Mouse (Mus musculus) limb, embryonic 10.5 days (tissue): ENCODE data around the gene Qtrt1. TPM values are rescaled to one million over a fixed set of nuclear protein-coding genes. Genes with fewer than 3 reads are reported as not detected.
A peak's percentile ranks its signal among the peaks of the same experiment; 100 is the strongest.

ENCODE experiments used
- DNase-seq: peaks from one replicate; pipeline ENCODE4 v3.0.0-alpha.2; 2017; ENCODE audit warnings: low spot score
- H3K27ac ChIP-seq: fragments of 300-500 bp; sonication (generic); 2 replicates; pipeline ENCODE4 v1.5.1; 2016; ENCODE audit warnings: mild to moderate bottlenecking
- H3K27me3 ChIP-seq: fragments of 300-500 bp; sonication (generic); 2 replicates; pipeline ENCODE4 v1.6.1; 2016; ENCODE audit warnings: low read depth, mild to moderate bottlenecking; ENCODE audit not compliant: poor library complexity, severe bottlenecking
- H3K36me3 ChIP-seq: fragments of 300-500 bp; sonication (generic); 2 replicates; pipeline ENCODE4 v1.6.1; 2016; ENCODE audit warnings: mild to moderate bottlenecking, moderate library complexity
- H3K4me1 ChIP-seq: fragments of 300-500 bp; sonication (generic); 2 replicates; pipeline ENCODE4 v1.6.1; 2016
- H3K4me3 ChIP-seq: fragments of 300-500 bp; sonication (generic); 2 replicates; pipeline ENCODE4 v1.5.1; 2016; ENCODE audit warnings: mild to moderate bottlenecking, moderate library complexity
- H3K9me3 ChIP-seq: fragments of 300-500 bp; sonication (generic); replicated peaks from 2 replicates; pipeline ENCODE4 v1.6.1; 2016; ENCODE audit warnings: mild to moderate bottlenecking
- WGBS: fragments of 180-500 bp; shearing (Covaris S2); methylation state at CpG from one replicate; pipeline ENCODE4 v1.1.7; 2016; 5-methylcytosine and 5-hydroxymethylcytosine counted together
- polyA plus RNA-seq: library from polyadenylated mRNA; unstranded; fragments of >200 nt; fragmentation: Nextera tagmentation; extraction: Ambion mirVana; gene quantifications from 2 replicates; pipeline ENCODE4 v1.2.1, GENCODE M21; 2016

The Qtrt1 gene
- polyA plus RNA-seq, 1 experiment from 2014 or later: 66.2 TPM

DNA sequence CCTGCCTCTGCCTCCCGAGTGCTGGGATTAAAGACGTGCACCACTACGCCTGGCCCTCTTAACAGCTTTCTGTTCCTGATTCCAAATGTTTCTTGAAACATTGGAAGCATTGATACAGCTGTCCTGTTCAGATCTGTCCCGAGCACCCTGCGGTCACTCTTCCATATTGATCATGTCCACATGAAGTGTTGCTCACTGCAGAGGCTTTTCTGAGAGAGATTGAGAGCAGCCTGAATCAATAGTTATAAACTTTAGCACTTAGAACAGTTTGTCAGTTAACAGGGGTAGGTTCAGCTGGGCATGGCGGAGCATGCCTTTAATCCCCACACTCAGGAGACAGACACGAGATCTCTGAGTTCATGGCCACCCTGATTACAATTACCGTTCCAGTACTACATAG lies 32.2 kb downstream of the Qtrt1 start:
- Histone ChIP-seq H3K36me3 (peaks cover 14% of the 10 kb centered on the region; the same call in 1 of the 2 replicates), H3K4me3 (no peak overlapping the region), H3K9me3 (no peaks in the 10 kb centered on the region), H3K27me3 (no peaks in the 10 kb centered on the region), H3K27ac (no peak overlapping the region), H3K4me1 (0 out of 2 replicates have a peak, but pooled peaks cover 3% of the 10 kb centered on the region)
- DNase-seq: no peak
- 94% methylated on average over 8 of the region's 8 CpGs for WGBS

DNA sequence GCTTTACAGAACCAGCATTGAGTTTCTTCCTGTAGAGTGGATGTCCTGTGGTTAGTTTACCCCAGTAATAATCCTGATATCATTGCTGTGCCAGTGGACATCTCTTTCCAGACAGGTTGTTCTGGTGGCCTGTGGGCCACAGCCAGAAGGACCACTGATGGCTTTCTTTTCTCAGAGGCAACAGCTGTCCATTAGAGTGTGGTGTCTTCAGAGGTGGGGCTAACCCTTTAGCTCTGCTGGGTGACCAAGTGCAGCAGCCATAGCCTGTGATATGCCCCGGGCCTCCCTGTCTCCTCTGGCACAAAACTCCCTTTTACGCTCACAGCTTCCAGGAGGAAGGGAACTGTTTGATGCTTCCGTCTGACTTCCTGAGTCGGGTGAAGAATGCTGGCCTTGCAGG lies 32.9 kb downstream of the Qtrt1 start:
- WGBS: 89% methylated on average over 4 of the region's 4 CpGs
- Histone ChIP-seq H3K4me1 (0 out of 2 replicates have a peak, but pooled peaks cover 3% of the 10 kb centered on the region), H3K27me3 (no peaks in the 10 kb centered on the region), H3K9me3 (no peaks in the 10 kb centered on the region), H3K4me3 (no peak overlapping the region), H3K36me3 (peaks cover 14% of the 10 kb centered on the region; the same call in 1 of the 2 replicates), H3K27ac (no peak overlapping the region)
- no peak for DNase-seq

DNA sequence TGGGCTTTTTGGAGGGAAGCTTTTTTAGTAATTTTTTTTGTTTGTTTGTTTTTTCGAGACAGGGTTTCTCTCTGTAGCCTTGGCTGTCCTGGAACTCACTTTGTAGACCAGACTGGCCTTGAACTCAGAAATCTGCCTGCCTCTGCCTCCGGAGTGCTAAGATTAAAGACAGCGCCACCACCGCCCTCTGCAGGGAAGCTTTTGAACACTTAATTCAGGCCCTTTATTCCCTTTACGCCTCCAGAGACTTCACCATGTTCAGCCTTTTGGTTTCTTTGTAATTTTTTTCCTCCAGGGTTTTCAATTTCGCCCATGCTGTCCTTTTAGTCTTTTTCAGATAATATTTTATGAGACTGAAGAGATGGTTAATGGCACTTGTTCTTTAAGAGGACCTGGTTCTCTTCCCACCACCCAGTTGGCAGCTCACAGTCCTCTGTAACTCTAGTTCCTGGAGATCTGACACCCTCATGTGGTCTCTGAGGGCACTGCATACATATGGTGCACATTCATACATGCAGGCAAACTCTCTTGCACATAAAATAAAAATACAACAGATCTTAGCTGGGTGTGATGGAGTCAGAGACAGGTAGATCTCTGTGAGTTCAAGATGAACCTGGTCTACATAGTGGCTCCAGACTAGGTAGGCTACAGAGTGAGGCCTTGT lies 33.6 kb downstream of the Qtrt1 start:
- Histone ChIP-seq H3K9me3 (no peaks in the 10 kb centered on the region), H3K4me1 (0 out of 2 replicates have a peak, but pooled peaks cover 3% of the 10 kb centered on the region), H3K4me3 (no peak overlapping the region), H3K27me3 (no peaks in the 10 kb centered on the region), H3K36me3 (peaks cover 14% of the 10 kb centered on the region; the same call in 1 of the 2 replicates), H3K27ac (no peak overlapping the region)
- DNase-seq: no peak
- WGBS: 95% methylated on average over 6 of the region's 6 CpGs

DNA sequence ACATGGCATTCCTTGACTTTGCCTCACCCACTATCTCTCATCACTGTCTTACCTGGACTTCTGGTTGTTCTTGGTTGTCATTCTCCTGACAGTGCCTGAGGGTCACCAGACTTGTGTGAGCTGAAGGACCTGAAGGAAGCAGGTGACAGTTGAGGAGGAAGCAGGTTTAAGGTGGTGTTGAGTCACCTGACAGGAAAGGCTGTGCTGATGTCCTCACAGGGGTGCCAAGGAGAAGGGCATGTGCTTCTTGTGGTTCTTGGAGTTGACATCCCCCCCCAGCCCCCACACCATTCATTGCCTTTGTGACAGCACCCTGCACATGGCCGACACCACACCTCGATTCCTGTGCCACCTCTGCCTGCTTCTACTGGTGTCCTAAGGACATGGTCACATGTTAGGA lies 36.1 kb downstream of the Qtrt1 start:
- 93% methylated on average over 2 of the region's 2 CpGs for WGBS
- Histone ChIP-seq H3K4me1 (peaks cover 10% of the 10 kb centered on the region), H3K4me3 (no peak overlapping the region), H3K36me3 (peaks cover 14% of the 10 kb centered on the region; the same call in 1 of the 2 replicates), H3K27me3 (no peaks in the 10 kb centered on the region), H3K9me3 (no peaks in the 10 kb centered on the region), H3K27ac (no peak overlapping the region)
- no peak for DNase-seq

DNA sequence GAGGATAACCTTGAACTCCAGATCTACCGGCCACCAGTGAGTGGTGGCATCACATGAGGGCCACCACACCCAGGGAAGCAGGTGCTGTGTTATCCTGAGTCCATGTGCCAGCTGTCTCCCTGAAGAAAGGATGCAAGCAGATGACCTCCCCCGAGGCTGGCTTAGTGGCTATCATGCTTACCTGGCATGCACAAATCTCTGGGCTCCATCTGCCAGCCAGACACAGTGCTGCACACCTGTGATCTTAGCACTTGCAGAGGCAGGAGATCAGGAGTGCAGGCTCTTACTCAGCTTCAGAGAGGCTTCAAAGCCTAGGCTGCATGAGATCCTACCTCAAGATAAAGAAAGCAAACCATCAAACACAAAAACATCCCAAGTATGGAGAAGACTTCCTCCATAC lies 38.1 kb downstream of the Qtrt1 start:
- H3K27ac ChIP-seq: no peak overlapping the region
- no peak overlapping the region for H3K4me3 ChIP-seq
- H3K4me1 ChIP-seq: peaks cover 10% of the 10 kb centered on the region
- DNase-seq: no peak
- no peaks in the 10 kb centered on the region for H3K27me3 ChIP-seq
- no peaks in the 10 kb centered on the region for H3K9me3 ChIP-seq
- peaks cover 11% of the 10 kb centered on the region; the same call in 1 of the 2 replicates for H3K36me3 ChIP-seq
- 88% methylated on average over 2 of the region's 2 CpGs for WGBS

DNA sequence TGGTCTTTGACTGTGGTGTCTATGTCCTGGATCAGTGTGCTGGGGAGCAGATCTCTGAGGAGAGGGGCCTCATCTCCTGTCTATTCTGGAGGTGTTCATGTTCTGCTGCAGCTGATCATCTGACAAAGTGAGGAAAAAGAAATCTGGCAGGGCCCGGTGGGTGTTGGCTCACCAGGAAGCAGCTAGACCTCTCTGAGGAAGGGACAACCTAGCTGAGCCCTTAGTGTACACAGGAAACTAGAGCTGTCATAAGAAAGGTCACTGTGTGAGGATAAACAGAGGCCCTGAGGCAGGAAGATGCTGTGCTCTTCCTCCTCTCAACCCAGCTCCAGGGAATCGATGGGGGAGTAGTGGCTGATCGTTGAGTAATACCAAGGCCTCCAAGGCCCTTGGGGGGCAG lies 38.6 kb downstream of the Qtrt1 start:
- Histone ChIP-seq H3K36me3 (peaks cover 6% of the 10 kb centered on the region; the same call in 1 of the 2 replicates), H3K4me1 (peaks cover 10% of the 10 kb centered on the region), H3K27ac (no peak overlapping the region), H3K4me3 (no peak overlapping the region), H3K9me3 (no peaks in the 10 kb centered on the region), H3K27me3 (no peaks in the 10 kb centered on the region)
- WGBS: 91% methylated on average over 3 of the region's 3 CpGs
- no peak for DNase-seq

DNA sequence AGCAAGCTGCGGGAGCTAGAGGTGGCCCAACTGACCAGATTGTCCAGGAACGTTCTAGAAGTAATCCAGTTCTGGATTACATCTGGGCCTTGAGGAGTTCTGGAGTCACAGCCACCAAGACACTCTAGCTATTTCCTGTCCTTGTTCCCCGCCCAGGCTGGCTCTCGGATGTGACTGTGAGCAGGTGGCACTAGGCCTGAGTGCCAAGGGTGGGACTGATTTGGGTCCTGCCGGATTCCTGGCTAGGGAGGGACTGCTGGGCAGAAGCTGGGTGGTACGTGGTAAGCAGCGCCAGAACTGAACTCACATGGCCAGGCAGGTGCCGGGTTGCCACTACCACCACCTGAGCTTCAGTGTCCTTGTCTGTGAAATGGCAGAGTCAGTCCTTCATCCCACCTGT lies 39.8 kb downstream of the Qtrt1 start:
- Histone ChIP-seq H3K4me1 (peaks cover 10% of the 10 kb centered on the region), H3K27me3 (no peaks in the 10 kb centered on the region), H3K4me3 (no peak overlapping the region), H3K9me3 (no peaks in the 10 kb centered on the region), H3K27ac (no peak overlapping the region), H3K36me3 (0 out of 2 replicates have a peak, but pooled peaks cover 3% of the 10 kb centered on the region)
- no peak for DNase-seq
- WGBS: 93% methylated on average over 8 of the region's 8 CpGs

DNA sequence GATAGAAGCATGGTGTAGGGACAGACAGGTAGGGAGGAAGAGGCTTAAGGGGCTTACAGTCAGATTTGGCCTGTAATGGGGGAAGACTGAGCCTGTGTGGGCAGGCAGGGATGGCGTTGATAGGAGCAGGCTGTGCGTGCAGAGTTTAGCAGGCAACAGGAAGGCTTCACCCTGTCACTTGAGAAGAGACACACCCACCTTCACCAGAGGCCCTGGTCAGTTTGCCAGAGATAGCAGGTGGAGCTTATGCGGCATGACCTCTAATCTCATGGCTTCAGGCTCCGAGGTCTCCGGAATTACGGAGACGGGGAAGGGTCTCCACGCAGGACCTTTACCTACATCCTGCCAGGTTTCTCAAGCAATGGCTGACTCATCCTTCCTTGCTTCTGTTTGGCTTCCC lies 40.2 kb downstream of the Qtrt1 start:
- Histone ChIP-seq H3K27ac (0 out of 2 replicates have a peak overlapping the region, but pooled peaks have one; percentile 42), H3K4me3 (no peak overlapping the region), H3K4me1 (peaks cover 10% of the 10 kb centered on the region), H3K9me3 (no peaks in the 10 kb centered on the region), H3K27me3 (no peaks in the 10 kb centered on the region), H3K36me3 (0 out of 2 replicates have a peak, but pooled peaks cover 3% of the 10 kb centered on the region)
- no peak for DNase-seq
- WGBS: 80% methylated on average over 8 of the region's 8 CpGs

DNA sequence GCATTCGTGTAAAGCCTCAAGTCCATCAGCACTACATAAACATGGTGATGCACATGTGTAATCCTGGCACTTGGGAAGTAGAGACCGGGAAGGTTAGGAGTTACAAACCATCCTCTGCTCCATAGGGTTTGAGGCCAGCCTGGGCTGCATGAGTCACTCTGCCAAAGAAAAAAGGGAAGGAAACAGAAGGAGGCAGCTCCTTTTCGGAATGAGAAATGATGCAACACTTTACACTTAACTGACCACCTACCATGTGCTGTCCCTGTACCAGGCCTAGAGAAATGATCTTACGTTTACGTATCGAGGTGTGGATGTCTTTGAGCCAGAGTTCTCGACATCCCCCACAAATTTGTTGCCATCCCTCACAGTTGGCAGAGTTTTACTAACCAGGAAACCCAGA lies 41.4 kb downstream of the Qtrt1 start:
- no peaks in the 10 kb centered on the region for H3K9me3 ChIP-seq
- H3K4me3 ChIP-seq: no peak overlapping the region
- no peak overlapping the region for H3K27ac ChIP-seq
- H3K4me1 ChIP-seq: peaks cover 7% of the 10 kb centered on the region
- 88% methylated on average over 7 of the region's 7 CpGs for WGBS
- H3K27me3 ChIP-seq: no peaks in the 10 kb centered on the region
- peaks cover 2% of the 10 kb centered on the region; the same call in 1 of the 2 replicates for H3K36me3 ChIP-seq
- no peak for DNase-seq

DNA sequence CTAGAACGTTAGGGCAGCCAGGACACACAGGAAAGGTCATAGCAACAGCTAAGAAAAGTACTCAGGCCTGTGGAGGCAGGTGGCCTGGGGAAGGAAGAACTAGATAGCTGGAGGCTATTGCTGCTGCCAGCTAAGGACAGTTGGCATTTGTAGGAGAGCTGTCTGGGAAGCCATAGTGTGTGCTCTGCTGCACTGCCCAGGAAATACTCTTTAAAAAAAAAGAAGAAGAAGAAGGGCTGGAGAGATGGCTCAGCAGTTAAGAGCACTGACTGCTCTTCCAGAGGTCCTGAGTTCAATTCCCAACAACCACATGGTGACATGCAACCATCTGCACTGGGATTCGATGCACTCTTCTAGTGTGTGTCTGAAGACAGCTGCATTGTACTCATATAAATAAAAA lies 41.8 kb downstream of the Qtrt1 start:
- Histone ChIP-seq H3K4me3 (no peak overlapping the region), H3K27ac (no peak overlapping the region), H3K4me1 (peaks cover 7% of the 10 kb centered on the region), H3K27me3 (no peaks in the 10 kb centered on the region), H3K9me3 (no peaks in the 10 kb centered on the region), H3K36me3 (peaks cover 7% of the 10 kb centered on the region)
- DNase-seq: no peak
- 91% methylated on average over 2 of the region's 2 CpGs for WGBS

DNA sequence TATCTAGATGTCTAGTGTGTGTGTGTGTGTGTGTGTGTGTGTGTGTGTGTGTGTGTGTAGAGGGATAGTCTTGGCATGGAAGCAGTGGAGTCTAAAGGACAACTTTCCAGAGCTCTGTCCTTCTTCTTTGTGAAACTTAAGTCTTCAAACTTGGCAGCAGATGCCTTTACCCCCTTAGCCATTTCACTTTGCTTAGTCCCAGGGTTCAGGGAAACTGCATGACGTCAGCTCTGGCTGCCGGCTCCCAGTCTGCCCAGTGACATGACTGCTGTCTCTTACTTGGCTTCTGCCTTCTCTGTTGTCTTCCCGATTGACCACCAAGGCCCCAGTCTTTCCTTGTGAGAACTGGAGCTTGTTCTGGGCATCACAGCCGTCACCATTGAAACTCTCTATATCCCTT lies 42.9 kb downstream of the Qtrt1 start:
- Histone ChIP-seq H3K27me3 (no peaks in the 10 kb centered on the region), H3K4me3 (no peak overlapping the region), H3K36me3 (peaks cover 18% of the 10 kb centered on the region), H3K9me3 (no peaks in the 10 kb centered on the region), H3K27ac (no peak overlapping the region), H3K4me1 (peaks cover 7% of the 10 kb centered on the region)
- WGBS: 87% methylated on average over 4 of the region's 4 CpGs
- no peak for DNase-seq

DNA sequence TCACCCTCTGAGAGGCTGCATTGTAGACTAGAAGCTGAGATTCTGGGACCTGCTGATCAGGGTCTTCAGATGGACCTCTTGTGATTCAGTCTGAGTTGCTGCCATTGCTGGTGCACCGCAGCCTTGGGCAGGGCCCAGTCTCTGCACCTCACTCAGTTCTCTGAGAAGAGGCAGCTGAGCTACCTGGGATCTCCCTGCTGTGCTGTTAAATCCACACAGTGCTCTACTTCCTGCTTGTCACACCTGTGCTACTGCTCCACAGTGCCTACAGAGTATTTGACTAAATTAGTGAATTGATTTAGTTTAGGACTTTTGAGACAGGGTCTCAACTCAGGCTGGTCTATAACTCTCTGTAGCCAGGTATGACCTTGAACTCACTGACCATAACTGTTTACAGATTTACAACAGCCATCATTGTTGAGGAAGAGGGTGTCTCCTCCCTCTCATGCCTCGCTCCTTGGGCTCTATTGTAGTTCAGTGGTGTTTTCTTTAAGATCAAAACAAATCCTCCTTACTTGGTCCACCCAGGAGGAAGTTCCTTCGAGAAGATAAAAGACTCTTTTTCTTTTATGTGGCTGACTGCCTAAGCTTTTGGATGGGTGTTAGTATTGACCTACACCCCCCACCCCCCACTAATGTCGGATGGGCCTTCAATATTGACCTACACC lies 43.6 kb downstream of the Qtrt1 start:
- WGBS: 65% methylated on average over 4 of the region's 4 CpGs
- peaks cover 24% of the 10 kb centered on the region for H3K36me3 ChIP-seq
- no peak overlapping the region for H3K27ac ChIP-seq
- H3K27me3 ChIP-seq: no peaks in the 10 kb centered on the region
- H3K4me3 ChIP-seq: no peak overlapping the region
- H3K4me1 ChIP-seq: peaks cover 7% of the 10 kb centered on the region
- no peak for DNase-seq
- no peaks in the 10 kb centered on the region for H3K9me3 ChIP-seq

DNA sequence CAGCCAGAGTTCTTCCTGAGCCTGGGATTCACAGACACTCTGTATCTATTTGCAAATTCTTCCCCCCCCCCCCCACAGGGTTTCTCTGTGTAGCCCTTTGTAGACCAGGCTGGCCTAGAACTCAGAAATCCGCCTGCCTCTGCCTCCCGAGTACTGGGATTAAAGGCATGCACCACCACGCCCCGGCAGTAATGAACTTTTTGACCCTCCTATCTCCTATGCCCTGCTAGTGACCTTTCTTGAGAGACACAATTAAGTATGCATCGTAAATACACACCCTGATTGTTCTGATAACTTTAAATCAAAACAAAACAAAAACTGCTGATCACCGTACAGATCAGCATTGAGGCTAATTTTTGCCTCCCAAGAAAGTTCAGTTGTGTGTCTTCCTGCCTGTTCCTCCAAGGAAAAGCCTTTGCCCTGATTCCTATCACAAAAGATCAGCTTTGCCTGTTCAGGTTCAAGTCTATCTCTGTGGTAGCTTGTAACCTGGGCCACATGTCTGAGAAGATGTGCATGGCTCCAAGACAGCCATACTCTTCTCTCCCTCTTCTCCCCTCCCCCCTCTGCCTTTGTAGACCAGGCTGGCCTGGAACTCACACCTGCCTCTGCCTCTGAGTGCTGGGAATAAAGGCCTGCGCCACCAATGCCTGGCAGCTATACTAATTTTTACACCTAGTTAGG lies 44.8 kb downstream of the Qtrt1 start:
- Histone ChIP-seq H3K4me3 (no peak overlapping the region), H3K36me3 (peaks cover 27% of the 10 kb centered on the region), H3K27me3 (no peaks in the 10 kb centered on the region), H3K27ac (no peak overlapping the region), H3K4me1 (peaks cover 6% of the 10 kb centered on the region), H3K9me3 (no peaks in the 10 kb centered on the region)
- DNase-seq: no peak
- WGBS: 86% methylated on average over 7 of the region's 7 CpGs
